Mouse (Mus musculus) liver, adult 2 months (tissue): ENCODE measurements around the gene Iffo1.

ENCODE experiments used
- CTCF ChIP-seq: fragments of 200-500 bp; IDR thresholded peaks from 2 replicates; pipeline ENCODE4 v1.5.1; 2011; ENCODE audit warnings: low read depth, low read length, control low read depth
- POLR2A ChIP-seq: fragments of 200-500 bp; IDR thresholded peaks from 2 replicates; pipeline ENCODE4 v1.6.1; 2011; ENCODE audit warnings: low read length, control low read depth; ENCODE audit not compliant: insufficient read depth; ENCODE audit errors: extremely low read depth

- TF ChIP-seq POLR2A (no peak), CTCF (no peak)
Observed at GRCm38 (mm10) chr6:125104223-125104622, 40.8 kb upstream of the Iffo1 start.
